Mouse (Mus musculus) fat pad, adult 2 months (tissue): Measurements from ENCODE around the gene Slc24a2.

Experiments used
- DNase-seq: peaks from one replicate; pipeline ENCODE4 v3.0.0-alpha.2; 2011; ENCODE audit warnings: low read depth, low spot score; ENCODE audit errors: extremely low read depth

Gene Slc24a2

GRCm38 (mm10) chr4:86957576-86958411, 272.5 kb downstream of the Slc24a2 start:
- no peak for DNase-seq

GRCm38 (mm10) chr4:86955448-86955847, 274.8 kb downstream of the Slc24a2 start:
- DNase-seq = no peak

- no peak for DNase-seq
These were observed 276.8 kb downstream of the Slc24a2 start for GRCm38 (mm10) chr4:86953519-86953918.

GRCm38 (mm10) chr4:86948794-86949193, 281.5 kb downstream of the Slc24a2 start:
- DNase-seq = no peak

- no peak for DNase-seq
These were observed 287.0 kb downstream of the Slc24a2 start for GRCm38 (mm10) chr4:86943296-86943695.

GRCm38 (mm10) chr4:86942656-86943055, 287.6 kb downstream of the Slc24a2 start:
- DNase-seq = no peak

GRCm38 (mm10) chr4:86936706-86937105, 293.6 kb downstream of the Slc24a2 start:
- no peak for DNase-seq

GRCm38 (mm10) chr4:86936217-86936616, 294.1 kb downstream of the Slc24a2 start:
- no peak for DNase-seq
